Mouse (Mus musculus): ENCODE results near the gene Tuba8.

GRCm38 (mm10) chr6:121238209-121238608, 27.7 kb downstream of the Tuba8 start:
- TF ChIP-seq USF1 (IDR thresholded peaks at IDR 0.05; ENCODE audit: low read depth, low read length) (no peak), USF2 (IDR thresholded peaks at IDR 0.05; ENCODE audit: borderline replicate concordance in 1 of 2, insufficient read depth in 1 of 2, low read depth in 1 of 2, low read length in 2 of 2) (no peak), HCFC1 (IDR thresholded peaks at IDR 0.05; ENCODE audit: low read depth, low read length) (no peak), MAFK (IDR thresholded peaks at IDR 0.05; ENCODE audit: borderline replicate concordance, low read depth, low read length) (no peak), CTCF (IDR thresholded peaks at IDR 0.05 in 2 of 3, conservative IDR thresholded peaks at IDR 0.05 in 1 of 3; ENCODE audit: control insufficient read depth in 1 of 3, insufficient read depth in 1 of 3, low read depth in 2 of 3, low read length in 3 of 3, poor library complexity in 1 of 3, severe bottlenecking in 1 of 3) (no peak), ZKSCAN1 (IDR thresholded peaks at IDR 0.05; ENCODE audit: low read depth, low read length) (no peak), POLR2AphosphoS2 (IDR thresholded peaks at IDR 0.05; ENCODE audit: low read length) (no peak), POLR2A (IDR thresholded peaks at IDR 0.05; ENCODE audit: control insufficient read depth in 1 of 2, insufficient read depth in 1 of 2, low read depth in 1 of 2, low read length in 2 of 2, poor library complexity in 1 of 2) (no peak), GATA1 (IDR thresholded peaks at IDR 0.05; ENCODE audit: low read depth, low read length) (no peak)

Data from MEL (cell line).